Mouse (Mus musculus): ENCODE measurements around the gene Olfr346. TPM values are rescaled to one million over a fixed set of nuclear protein-coding genes. Genes with fewer than 3 reads are reported as not detected.

Olfr346 gene
- polyA plus RNA-seq (2012; rRNA removed), result not detected in 2 replicates

GRCm38 (mm10) chr2:36685488-36685887 is at the start of gene Olfr346:
Gene Olfr346 (plus strand): TSS chr2:36685788.

GRCm38 (mm10) chr2:36639741-36640140 is 45.8 kb upstream of the Olfr346 start, which contains the start of gene Olfr345:
Gene Olfr345 (plus strand): TSS chr2:36640041.

GRCm38 (mm10) chr2:36731602-36732001 is 46.0 kb downstream of the Olfr346 start, which contains the start of gene Olfr347:
Gene Olfr347 (plus strand): TSS chr2:36731902.

Other genes starting within 250 kb of the Olfr346 start
- not detected in 2 replicates for gene Olfr340, start 233.2 kb upstream of the Olfr346 start, polyA plus RNA-seq (2012; rRNA removed)
- gene Olfr341, start 203.3 kb upstream of the Olfr346 start, polyA plus RNA-seq (2012; rRNA removed), result not detected in 2 replicates
- not detected in 2 replicates for gene Olfr342, start 160.8 kb upstream of the Olfr346 start, polyA plus RNA-seq (2012; rRNA removed)
- gene Olfr344, start 119.1 kb upstream of the Olfr346 start, polyA plus RNA-seq (2012; rRNA removed), result not detected in 2 replicates
- not detected in 2 replicates for gene Olfr345, start 45.7 kb upstream of the Olfr346 start, polyA plus RNA-seq (2012; rRNA removed)
- not detected in 2 replicates for gene Olfr347, start 46.1 kb downstream of the Olfr346 start, polyA plus RNA-seq (2012; rRNA removed)
- gene Olfr348, start 98.5 kb downstream of the Olfr346 start, polyA plus RNA-seq (2012; rRNA removed), result not detected in 2 replicates
- gene Olfr50, start 104.8 kb downstream of the Olfr346 start, polyA plus RNA-seq (2012; rRNA removed), result not detected in 2 replicates
- not detected in 2 replicates for gene Olfr3, start 131.2 kb downstream of the Olfr346 start, polyA plus RNA-seq (2012; rRNA removed)
- gene Olfr350, start 160.5 kb downstream of the Olfr346 start, polyA plus RNA-seq (2012; rRNA removed), result not detected in 2 replicates
- gene Olfr351, start 176.9 kb downstream of the Olfr346 start, polyA plus RNA-seq (2012; rRNA removed), result not detected in 2 replicates
- gene Olfr352, start 182.7 kb downstream of the Olfr346 start, polyA plus RNA-seq (2012; rRNA removed), result not detected in 2 replicates
- gene Olfr353, start 207.1 kb downstream of the Olfr346 start, polyA plus RNA-seq (2012; rRNA removed), result not detected in 2 replicates
- gene Olfr354, start 219.9 kb downstream of the Olfr346 start, polyA plus RNA-seq (2012; rRNA removed), result not detected in 2 replicates
- gene Olfr355, start 243.1 kb downstream of the Olfr346 start, polyA plus RNA-seq (2012; rRNA removed), result not detected in 2 replicates

Data from ovary, adult 2 months (tissue).